Mouse (Mus musculus) kidney, postnatal 36 days (tissue): ENCODE data around the gene AC131692.1.
"Not testable (repeated sequence)": the region's sequence is repeated elsewhere in the genome, so short reads cannot be mapped to it uniquely, and the experiment has no call there.

ENCODE experiments used
- DNase-seq, 2 experiments: peaks; one replicate each; pipeline ENCODE4 v3.0.0; 2021 to 2022; ENCODE audit warnings: mixed read lengths in 2 of 2

The AC131692.1 gene

DNA sequence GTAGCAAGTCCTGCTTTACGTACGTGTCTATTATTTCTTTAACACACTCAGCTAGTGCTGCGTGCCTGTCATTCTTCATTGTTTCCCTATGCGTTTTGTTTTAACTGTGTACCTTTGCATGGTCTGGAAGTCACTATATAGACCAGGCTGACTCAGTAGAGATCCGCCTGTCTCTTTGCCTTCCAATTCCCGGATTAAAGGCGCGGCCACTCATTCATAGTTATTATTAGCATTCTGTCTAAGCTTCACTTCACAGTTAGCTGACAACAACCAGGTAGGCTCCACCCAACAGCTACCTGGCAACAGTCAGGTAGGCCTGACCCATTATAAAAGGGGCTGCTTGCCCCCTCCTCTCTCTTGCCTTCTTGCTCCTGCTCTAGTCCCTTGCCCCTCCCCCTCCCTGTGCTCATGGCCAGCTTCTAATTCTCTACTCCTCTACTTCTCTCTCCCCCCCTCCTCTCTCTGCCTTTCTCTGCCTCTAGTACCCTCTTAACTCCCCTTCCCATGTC lies 24.5 kb downstream of the AC131692.1 start:
- DNase-seq: no peak

DNA sequence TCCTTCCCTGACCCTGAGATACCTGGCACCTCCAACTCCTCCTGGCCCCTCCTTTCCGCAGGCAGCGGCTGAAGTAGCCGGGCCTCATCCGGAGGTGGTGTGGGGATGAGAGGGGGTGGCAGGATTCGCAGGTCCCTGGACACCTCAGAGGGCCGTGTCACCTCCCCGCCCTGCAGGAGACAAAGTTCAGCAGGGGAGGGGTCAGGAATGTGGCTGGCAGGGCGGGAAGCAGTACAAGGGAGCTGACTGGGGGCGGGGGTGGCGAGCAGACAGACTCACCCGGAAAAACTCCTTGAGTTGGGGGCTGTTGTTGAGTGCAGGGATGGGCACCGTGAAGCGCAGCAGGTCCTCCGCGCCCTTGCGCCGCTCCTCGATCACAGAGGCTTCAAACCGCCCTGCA lies 27.5 kb downstream of the AC131692.1 start:
- peak; percentile 14 to 22 for DNase-seq

DNA sequence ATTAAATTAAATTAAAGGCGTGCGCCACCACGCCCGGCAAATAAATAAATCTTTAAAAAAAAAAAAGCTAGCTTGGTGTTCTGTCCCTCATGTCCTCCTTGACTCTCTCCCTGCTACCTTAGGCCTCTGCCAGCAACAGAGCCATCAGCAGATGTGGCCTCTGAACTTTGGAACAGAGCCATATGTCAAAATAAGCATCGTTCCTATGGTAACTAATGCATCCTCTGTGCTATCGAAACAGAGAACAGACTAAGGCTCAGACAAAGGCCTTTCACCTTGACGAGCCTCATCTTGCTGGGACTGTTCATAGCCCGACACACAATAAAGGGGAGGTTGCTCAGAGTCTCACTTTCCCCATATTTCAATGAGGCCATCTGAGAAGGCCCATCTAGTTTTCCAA lies 29.1 kb downstream of the AC131692.1 start:
- no peak for DNase-seq

DNA sequence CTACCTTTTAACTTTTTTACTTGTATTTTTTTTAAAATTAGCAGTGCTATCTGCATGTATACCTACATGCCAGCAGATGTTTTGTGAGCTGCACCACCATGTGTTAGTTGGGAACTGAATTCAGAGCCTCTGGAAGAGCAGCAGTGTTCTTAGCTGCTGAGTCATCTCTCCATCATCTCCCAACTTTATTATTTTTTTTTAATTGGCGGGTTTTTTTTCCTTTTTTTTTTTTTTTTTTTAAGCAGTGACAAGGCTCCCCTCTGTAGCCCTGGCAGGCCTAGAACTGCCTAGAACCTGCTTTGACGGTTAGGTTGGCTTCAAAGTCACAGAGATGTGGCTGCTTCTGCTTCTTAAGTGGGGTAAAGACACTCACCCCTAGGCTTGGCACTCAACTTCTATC lies 30.7 kb downstream of the AC131692.1 start:
- no peak for DNase-seq

DNA sequence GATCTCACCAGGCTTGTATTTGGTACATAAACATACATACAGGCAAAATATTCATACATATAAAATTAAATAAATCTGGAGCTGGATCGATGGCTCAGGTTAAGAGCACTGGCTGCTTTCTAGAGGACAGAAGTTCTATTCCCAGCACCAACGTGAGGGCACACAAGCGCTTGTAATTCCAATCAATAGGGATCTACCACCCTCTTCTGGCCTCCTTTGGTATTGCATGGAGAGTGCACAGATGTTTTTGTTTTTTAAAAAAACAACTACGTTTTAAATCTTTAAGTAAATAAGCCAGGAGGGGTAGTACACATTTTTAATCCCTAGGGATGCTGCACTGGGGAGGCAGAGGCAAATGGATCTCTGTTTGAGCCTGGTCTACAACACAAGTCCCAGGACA lies 32.1 kb downstream of the AC131692.1 start:
- peak; percentile 67 to 80 for DNase-seq

DNA sequence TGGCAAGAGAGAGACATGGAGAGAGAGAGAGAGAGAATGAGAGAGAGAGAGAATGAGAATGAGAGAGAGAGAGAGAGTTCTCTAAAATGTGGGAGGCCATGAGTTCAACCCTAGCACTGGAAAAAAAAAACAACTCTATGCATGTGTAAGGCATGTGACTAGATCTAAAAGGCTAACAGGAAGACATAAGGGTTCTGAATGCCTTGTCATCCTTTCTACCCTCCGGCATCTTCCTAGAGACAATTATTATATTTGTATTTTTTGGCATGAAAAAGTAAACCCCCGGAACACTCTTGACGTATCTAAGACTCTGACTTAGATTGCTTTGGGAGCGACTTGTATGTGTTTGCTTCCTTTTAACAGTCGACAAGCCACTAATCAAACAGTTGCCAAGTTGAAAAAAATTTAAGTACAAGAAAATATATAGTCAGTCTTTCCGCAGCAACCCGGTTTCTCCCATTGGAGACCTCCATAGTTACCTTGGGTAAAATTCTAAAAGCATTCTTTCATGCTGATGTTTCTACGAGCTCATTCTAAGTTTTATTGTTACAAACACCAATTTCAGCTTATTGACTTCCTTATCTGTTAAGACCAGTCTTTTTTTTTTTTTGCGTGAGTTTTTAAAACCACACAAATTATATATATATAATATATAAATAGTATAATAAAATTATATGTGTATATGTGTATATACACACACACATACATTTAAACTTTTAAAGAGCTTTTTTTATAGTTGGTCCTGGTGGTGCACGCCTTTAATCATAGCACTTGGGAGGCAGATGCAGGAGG lies 32.8 kb downstream of the AC131692.1 start:
- DNase-seq: no peak

DNA sequence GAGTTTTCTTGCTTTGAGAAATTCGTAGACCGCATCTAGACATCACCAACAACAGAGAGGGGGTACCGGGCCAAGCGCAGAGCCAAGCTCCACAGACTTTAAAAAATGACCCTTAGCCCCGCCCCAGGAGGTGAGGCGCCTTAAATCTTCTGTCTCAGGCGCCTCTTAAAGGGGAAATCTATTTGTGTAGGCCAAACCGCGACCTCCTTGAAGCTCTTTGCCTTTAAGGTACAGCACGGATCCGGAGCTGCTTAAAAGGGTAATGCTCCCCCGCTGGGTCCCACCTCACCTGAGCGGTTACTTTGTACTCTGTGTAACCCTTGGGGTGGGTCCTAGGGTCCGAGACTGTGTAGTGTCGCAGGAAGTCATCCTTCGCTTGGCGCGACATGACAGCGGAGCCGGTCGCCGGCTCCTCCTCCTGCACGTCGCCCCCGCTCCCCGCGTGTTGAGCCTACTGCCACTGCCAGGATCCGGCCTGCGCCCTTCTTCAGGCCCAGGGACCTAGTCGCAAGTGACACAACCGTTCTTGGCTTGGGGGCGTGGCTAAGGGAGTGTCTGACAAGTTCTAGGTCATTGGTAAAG lies 33.6 kb downstream of the AC131692.1 start, which contains the start of gene Snx15:
Gene Snx15 (minus strand): TSS at position 545 of the 582 bp plus-strand sequence.
- DNase-seq: peak; percentile 97 to 99

DNA sequence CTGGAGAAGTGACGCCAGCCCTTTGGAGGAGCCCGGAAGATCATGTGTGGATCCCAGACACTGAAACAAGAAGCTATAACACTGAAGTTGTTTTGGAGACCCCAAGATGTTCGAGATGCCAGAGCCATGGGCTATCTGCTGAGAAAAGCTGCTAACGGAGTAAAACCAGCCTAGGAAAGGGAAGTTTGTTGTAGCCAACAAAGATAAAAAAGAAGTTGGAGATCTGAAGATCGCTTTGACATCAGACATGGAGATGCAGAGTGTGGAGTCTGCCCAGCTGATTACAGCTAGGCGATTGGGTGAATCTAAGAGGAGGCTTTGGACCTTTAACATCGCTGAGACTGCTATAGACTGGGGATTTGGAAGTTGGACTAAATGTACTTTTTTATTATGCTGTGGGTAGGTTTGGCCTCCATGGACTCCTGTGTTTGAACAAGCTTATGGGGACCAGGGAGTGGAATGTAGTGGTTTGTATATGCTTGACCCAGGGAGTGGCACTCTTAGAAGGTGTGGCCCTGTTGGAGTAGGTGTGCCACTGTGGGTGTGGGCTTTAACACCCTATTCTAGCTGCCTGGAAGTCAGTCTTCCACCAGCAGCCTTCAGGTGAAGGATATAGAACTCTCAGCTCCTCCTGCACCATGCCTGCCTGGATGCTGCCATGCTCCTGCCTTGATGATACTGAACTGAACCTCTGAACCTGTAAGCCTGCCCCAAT lies 36.4 kb downstream of the AC131692.1 start:
- not testable (repeated sequence) for DNase-seq

DNA sequence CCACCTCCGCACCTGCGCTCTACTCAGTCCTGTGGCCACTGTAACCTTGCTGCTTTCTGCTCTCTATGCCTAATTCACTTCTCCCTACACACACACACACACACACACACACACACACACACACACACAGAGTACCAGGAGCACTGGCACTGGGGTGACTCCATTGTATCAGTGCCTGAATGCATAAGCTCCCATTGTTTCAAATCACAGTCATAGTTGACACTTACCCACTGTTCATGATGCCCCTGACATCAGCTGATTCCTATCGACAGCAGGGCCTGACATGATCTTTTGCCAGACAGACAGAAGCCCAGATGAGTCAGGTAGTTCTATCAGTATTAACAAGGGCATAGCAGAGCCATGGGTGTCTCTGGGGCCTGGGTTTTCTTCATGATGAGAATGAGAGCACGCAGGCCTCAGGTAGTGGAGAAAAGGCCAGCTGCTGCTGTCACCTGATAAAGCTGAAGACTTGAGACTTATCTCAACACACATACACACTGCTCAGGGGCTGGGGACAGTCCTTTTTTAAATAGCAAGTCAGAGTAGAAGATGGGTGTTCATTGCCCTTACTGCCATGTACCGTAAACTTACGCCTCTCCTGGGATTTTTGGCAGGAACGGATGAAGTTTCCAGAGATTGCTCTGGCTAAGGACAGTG lies 38.1 kb downstream of the AC131692.1 start:
- DNase-seq: no peak

DNA sequence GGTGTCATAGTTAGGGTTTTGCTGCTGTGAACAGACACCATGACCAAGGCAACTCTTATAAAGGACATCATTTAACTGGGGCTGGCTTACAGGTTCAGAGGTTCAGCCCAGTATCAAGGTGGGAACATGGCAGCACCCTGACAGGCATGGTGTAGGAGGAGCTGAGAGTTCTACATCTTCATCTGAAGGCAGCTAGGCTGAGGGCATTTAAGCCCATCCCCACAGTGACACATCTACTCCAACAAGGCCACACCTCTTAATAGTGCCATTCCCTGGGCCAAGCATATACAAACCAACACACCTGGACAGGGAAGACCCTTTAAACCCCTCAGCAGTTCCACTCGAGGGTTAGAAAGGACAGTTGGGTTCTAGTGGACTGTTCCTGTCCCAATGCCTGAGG lies 39.0 kb downstream of the AC131692.1 start:
- not testable (repeated sequence) for DNase-seq

DNA sequence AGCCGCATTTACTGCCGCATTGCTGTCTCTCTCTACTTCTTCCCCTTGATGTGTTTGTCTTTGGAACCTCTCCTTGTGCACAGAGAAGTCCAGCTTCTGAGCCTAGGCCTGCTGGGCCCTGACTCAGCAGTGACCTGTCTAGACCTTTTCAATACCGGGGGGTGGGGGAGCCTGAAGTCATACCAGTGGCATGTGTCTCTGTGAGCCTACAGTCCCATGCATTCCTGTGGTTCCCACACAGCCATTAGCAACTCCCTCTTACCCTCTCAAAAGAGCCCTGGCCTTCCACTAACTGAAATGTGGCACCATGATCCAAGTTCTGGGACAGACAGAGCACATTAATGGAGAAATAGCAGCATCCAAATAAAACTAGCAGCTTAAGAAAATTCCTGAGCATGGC lies 42.2 kb downstream of the AC131692.1 start:
- DNase-seq: no peak

DNA sequence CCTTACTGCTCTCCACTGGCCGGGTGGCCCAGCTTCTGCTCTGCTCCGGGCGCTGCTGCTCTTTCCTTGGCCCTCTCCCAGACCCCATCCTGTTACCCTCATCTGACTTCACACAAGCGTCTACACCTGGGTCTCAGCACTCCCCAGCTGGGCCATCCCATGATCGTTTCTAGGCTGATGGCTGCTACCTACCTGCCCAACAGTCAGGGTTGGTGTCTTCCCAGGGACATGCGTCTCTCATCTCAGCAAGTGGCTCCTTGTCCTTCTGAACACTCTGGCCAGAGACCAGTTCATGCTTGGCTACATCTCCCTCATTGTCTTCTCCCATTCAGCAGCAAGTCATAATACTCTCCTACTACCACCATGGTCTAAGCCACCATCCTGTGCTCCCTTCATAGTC lies 45.5 kb downstream of the AC131692.1 start:
- DNase-seq: peak in 1 of 2 experiments; percentile 19

DNA sequence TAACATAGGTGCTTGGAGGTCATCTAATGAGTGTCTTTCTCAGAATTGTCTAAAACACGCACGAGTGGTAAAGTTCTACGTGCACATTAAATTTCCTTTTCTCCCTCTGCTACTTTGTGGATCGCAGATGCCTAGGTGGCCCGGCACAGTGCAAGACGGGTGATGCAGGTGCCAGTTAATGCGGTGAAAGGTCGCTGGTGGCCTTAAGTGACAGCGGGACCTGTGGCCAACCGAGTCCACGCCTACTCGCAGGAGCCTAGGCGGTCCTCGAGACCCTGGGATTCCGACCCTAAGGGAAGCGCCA lies 46.1 kb downstream of the AC131692.1 start:
- no peak for DNase-seq

DNA sequence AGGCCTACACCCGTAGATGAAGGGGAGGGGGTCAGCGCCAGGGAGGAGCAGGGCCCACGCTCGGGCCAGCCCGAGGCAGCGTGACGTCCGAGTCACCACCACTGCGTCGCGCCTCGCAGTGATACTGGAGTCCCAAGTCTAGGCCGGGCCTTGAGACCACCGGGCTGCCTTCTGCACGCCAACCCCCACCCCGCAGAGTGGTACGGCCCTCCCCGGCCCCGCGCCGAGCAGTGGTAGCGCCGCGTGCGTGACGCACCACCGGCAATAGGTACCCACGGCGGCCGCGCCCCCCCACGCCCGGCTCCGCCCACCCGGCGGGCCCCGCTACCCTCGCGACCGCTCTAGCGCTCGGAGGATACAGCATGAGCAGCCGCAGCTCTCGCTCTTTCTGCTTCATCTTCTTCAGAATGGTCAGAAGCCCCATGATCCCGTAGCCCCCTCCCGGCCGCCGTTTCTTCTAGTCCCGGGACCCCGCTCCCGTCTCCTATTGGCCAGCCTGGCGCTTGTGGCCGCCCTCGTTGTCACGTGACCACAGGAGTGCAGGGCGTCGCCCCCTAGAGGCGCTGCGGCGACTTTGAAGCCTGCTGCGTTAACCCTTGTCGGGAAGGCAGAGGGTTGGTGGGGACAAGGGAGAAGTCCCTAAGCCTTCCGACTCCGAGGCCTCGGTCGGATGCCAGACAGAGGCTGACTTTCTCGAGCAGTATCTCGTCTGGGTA lies 46.6 kb downstream of the AC131692.1 start, which contains the start of gene Batf2:
Gene Batf2 (plus strand): TSS at position 306 of the 716 bp plus-strand sequence.
- DNase-seq: peak; percentile 92

DNA sequence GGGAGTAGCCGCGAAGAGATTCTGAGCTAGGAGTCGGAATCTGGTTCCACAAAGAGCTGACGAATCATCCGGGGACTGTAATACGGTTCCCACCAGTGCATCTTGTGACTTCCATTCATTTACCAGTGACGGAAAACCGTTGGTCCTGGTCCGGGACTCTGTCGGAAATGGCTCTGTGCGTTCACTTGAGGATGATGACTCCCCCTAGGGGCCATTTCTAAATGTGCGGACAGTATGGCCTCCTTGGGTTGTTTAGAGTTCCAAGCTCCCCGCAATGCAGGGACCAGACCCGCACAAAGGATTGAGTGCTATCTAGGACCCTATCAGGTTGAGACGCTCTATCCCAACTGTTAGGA lies 47.2 kb downstream of the AC131692.1 start, which contains the start of gene Arl2:
Gene Arl2 (minus strand): TSS at position 155 of the 356 bp plus-strand sequence.
- peak; percentile 87 to 88 for DNase-seq

DNA sequence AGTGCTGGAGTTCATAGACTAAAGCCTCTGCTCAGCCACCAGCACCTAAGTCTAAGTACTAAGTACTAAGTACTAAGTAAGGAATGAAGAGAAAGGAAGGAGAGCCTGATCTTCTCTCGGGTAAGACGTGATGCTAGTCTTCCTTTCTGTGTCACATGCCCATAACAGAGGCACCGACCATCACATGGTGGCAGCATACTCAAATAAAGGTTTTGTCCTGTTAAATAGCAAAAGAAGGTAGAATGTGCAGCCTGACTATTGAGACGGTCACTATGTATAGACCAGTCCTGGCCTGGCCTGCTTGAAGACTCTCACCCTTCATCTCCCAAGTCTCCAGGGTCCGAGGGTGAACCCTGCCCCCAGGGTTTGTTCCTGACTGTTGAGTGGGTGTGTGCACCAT lies 50.6 kb downstream of the AC131692.1 start:
- no peak for DNase-seq
